Mouse (Mus musculus): ENCODE data around the gene Itga9.
A peak's percentile ranks its signal among the peaks of the same experiment; 100 is the strongest.

Gene Itga9

DNA sequence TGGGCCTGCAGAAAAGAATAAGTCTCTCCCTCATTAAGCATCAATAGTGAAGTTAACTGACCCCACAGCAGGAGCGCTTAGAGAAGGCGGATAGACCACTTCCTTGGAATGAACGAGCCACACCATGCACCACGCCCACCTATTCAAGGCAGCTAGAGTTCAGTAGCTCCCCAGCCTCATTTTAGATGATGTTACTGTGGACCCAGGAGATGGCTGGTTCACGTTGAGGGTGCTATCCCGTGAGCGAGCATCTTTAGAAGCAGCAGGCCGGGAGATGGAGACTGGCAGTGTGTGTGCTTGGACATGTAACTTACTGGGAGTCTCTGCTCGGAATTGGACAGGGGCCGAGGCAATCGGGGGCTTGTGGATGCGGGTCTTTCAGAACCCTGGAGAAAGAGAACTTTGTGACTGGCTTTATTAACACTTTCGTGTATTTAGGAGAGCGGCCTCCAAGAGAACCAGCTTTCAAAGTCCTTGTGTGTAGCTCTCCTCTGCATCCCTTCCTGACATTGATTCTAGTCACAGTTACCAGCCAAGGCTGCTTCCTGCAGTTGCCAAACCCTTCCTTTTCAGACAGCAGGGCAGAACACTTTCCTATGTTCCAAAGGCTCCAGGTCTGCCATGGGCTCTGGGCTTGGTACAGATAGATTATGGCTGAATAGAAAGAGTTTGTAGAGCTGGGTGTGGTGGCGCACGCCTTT, 1.4 kb downstream of the Itga9 start:
- DNase-seq = no peak

DNA sequence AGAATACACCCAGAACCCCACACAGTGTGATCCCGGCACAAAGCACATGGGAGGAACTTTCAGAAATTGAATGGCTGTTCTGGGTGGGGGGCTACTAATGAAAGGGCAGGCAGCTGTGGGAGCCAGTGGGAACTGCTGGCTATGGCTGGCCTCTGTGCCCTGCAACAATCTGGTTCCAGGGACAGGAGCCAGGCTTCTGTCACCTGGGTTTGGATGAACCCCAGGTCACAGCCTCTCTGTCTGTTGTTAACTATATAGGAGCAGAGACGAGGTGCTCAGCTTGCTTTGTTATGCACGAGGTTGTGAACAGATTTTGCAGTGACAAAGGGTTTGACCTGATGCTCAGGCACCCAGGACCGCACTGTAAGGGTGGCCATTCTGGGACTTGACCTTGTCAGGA, 2.1 kb downstream of the Itga9 start:
- no peak for DNase-seq

DNA sequence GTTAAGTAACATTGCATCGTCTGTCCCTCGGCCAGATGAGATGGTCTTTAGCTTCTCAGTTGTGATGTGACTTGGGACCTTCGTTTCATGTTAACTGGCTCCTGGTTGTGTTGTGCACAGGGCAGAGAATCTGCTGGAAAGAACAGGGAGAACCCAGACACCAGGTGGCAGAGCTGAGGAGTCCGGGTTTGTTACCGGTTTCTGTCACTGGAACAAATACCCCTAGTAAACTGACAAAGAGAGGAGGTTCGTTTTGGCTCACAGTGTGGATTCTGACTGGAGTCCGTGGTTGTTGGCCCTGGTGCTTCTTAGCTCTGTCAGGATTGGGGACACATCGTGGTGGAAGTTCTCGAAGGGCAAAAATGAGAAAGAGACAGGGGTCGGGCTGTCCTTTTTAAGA, 3.6 kb downstream of the Itga9 start:
- DNase-seq = no peak

DNA sequence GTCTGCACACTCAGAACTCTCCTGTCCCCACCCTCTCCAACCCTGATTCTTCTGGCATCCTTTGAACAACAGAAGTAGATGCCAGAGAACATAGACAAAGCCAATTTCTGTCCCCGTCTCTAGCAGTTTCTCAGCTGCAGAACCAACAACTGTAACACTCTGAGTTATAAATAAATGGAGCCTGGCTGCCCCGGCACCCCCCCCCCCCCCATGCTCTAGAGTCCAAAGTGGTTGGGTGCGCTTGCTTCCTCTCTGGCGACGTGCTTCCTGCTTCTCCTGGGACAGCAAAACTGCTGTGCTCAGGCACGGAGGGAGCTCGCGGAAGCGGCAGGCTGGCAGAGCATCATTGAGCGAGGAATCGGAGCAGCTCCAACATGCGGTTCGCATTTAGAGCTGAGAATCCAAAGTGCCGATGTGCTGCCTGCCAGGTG, 4.6 kb downstream of the Itga9 start:
- DNase-seq = peak in 1 of 2 experiments; percentile 15

DNA sequence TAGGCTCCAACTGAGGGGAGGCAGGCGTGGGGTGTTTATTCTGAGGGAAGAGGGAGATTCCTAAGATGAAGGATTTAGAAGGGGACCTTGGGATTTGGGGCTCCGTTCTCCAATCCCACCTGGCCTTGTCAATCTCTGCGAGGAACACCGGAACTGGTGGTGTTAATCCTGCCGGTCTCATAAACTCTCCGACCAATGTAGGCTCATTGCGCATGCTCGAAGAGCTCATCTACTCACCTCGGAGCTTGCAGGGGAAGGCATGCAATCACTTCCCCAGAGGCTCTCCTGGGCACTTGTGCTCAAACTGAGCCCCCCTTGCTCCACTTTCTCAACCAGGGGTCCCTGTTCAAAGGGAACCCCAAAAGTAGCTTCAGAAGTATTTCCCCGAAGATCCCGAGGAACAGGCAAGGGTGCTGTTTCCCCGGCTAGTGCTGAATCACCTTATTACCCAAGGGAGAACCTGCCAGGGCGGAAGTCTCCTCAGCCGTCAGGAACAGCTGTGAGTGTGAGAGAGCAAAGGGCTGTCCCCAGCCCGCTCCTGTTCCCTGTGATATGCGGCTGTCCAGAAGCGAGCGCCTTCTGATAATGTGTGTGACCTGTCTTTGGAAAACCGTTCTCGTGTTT, 5.6 kb downstream of the Itga9 start:
- peak in 1 of 2 experiments; percentile 18 for DNase-seq

DNA sequence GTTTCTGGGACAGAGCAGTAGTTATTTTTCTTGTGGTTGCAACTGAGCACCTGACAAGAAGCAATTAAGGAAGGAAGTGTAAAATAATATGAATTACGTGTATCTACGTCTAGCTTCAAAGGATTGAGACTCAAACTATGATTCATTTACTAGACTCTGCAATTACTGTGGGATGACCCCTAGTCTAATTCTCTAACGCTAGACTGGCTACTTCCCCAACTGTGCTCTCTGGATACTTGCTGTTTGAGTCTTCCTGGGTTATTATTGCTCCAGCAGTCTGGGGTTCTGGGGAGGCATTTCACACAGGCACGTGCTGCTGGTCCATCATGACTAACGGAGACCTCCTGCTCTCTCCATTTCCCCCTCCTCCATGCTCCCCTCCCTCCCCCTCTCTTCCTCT, 10.7 kb downstream of the Itga9 start:
- no peak for DNase-seq

DNA sequence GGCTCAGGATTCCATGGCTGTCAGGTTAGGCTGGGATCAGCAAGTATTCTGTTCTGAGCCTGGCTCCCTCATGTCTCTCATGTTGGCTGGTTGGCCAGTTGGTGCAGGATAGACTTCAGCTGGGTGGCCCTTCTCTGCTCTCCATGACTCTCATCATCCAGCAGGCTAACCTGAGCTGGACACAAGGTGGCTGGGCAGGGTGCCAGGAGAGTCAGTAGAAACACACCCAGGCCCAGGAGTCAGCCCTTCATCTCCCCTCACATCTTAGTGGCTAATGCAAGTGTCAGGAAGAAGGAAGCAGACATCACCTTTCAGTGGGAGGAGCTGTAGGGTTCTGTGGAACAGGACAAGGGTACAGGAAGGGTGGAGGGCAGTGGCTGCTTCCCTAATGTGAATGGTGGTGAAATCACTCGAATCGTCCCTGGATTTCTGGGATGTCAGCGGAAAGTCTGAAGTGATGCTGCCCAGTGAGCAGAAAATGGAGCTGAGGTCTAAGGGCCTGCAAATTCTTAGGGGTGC, 12.3 kb downstream of the Itga9 start:
- DNase-seq = no peak

DNA sequence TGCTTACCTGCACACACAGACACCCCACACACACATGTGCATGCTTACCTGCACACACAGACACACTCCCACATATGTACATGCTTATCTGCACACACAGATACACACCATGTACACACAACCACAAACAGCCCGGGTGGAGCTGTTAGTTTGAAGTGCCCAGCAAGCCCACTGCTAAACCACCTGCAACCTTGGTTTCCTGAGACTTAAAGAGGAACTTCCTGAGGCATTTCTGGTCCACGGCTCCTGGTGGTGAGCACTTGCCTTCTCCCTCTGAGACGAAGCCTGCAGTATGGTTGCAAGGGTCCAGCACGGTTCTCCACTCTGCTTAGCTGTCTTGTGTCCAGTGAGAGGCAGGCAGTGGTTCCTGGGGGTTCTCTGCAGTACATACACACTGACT, 14.3 kb downstream of the Itga9 start:
- DNase-seq = no peak

DNA sequence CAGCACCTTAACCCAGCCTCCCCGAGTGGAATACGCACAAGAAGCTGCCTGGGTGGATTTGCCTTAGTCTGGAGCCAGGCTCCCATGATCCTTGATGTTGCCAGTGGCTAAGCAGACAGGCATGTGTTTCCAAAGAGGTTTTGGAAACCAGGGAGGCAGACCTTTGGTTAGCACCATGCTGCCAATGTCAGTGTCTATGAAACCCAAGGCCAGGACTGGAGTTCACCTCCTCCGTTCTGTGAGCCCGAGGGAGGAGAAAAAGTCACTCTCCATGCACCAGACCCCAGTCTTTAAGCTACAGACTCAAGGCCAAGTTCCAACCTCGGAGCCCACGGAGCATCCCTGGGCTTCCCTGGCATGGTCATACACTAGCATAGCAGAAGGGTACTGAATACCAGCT, 15.2 kb downstream of the Itga9 start:
- no peak for DNase-seq

DNA sequence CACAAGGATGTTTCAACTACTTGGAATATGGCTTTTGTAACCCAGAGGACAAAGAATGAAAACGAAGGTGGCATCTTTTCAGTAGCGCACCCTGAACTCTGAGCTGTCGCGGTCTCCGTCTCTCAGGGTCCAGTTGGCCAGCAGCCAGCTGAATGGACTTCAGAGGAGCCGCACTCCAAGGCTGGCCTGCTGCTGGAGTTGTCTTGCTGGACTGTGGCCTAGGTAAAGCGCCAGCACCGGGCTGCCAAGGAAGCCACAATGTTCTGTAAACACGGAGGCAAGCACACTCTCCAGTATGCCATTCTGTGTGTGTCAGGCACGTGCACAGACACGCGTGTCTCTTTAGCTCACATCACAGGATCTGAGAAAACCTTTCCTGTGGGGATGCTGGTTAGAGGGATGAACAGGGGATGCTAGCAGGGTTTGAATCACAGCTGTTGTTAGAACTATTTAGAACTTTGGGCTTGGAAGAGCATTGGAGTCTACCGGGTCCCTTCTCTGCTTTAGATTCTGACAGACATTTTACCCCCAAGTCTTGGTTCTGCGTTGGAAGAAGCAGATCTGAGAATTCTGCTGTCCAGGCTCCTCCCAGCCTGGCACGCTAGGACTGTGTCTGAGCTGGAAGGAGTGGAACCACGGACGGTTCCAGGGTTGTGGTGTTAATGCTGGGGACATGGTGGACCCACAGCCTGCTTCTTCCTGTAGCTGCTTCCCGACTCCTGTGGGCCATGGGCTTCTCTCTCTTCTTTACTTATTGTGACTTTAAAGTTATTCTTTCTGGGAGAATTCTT, 16.1 kb downstream of the Itga9 start:
- DNase-seq = no peak

DNA sequence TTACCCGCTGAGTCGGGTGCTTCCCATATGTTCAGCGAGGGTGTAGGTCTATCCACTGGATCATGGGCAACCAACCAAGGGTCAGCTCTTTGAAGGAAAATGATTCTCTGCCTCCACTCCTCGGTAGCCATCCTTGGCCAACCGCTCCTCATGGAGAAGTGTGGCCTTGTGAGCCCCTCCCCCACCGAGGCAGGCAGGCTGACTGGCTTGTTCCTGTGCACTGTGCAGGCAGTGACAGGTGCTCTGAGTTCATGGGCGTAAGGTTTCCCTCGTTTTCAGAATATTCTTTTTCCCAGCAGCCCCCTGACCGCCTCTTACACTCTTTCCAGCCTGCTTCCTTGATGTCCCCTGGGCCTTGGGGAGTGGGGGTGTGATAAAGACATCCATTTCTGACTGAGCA, 17.0 kb downstream of the Itga9 start:
- no peak for DNase-seq

DNA sequence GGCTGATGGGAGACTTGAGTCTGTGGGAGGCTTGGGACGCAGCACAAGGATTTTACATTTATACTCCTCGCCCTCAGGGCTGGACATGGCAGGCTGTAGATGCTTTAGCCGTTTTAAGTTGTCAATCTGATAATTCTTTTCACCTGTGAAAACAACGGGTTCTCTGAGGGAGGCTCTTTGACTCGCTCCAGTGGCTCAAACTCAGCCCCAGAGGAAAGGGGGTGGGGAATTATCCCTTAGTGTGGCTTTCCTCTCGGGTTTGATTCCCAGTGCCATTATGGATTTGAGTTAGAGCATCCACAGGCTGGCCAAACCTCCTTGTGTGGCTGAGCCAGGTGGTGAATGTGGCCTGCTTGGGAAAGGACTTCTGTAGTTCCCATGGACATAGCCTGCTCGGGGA, 17.7 kb downstream of the Itga9 start:
- no peak for DNase-seq

DNA sequence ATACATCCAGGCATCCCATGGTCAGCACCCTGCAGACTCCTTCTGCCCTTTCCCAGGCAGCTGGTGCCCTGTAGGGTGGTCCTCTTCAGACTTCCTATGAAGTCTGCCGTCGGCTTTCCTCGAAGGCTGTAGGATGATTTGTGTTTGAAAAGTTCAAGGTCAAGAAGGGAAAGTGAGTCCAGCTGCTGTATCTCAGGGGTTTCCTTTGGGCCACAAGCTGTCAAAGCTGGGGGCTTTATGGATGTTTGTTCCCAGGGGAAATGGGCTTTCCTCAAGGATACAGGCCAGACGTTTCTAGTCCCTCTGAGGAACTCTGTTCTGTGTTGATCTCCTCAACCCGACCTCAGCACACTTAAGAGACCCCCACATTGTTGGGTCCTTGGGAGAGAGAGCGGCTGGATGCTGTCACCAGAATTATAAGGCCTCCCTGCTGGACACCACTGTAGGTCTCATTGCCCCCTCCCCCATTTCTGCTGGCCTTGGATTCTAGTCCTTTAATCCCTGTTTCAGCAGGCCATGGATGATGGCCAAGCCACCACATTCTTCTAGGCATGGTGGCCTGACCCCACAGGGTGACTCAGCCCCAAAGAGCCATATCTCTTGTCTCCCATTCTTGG, 23.4 kb downstream of the Itga9 start:
- DNase-seq = no peak

DNA sequence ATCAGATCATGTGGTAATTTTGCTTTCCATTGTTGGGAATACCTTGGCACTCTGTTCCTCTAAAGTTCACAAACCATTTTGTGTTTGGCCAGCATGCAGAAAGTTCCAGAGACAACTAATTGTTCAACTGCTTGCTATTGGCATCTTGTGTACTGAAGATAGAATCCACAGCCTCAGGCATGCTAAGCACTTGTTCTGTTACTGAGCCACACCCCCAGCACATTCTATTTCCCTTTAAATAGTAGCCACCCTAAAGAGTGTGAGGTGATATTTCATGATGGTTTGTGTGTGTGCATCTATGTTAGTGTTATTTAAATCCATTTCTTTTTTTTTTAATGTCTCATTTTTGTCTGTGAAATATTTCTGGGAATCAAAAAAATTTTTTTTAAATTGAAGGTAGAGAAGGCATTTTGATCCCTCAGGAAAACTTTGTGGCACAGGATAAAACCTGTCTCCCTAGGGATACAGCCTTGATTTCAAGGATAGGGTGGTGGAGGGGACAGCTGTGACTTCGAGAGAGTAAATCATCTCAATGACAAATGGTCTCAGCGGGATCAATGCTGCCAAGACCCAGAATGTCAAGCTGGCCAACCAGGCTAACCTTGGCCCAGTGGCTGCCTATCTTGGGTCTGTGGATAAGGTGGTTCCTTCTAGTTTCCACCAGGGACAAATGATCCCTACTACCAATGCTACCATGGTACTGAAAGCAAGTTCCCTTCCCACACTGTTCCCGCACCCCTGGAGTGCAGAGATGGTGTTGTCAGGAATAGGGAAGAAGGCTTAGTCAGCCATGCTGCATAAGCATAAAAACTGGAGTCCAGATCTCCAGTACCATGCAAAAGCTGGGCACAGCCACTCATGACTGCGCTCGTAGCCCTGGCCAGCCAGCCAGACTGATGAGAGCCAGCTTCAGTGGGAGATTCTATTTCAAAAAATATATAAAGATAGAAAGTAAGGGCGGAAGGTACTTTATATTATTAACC, 25.6 kb downstream of the Itga9 start:
- DNase-seq = no peak

DNA sequence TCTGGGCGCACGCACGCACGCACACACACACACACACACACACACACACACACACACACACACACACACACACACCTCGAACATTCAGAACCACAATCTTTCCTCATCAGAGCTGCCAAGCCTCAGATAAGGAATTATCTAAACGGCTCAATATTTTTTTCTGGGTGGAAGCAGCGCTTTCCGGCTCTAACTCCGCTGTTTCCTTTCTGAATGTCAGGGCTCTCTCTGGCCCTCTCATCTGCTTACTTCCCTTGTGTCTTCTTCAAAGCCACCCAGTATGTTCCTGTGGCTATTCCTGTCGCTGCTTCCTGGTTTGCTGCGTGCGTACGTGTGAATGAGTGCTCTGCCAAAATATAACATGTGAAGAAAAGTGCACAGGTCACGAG, 26.3 kb downstream of the Itga9 start:
- DNase-seq = no peak

DNA sequence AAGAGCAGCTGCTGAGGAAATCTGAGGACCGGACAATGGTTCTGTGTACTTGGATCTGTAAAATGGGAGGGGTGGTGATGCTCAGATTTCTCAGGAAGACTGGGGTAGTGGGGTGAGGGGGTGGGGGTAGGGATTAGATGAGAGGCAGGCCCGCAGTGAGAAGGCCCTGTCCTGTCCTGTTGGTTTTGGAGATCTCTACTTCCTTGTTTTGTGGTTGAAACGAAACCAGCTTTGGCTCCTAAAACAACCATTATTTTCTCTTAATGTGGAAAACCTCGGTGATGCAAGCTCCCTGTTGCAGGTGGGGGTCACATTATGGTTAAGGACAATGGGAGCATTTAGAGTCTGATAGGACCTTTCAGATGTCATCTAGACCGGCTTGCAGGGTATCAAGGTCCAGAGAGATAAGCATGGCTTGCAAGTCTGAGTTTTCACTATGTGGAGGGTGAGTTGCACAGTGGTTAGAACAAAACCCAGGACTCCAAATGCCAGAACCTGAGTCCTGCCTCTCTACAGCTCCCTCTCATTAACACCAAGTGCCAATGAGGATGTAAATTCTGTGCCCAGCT, 32.2 kb downstream of the Itga9 start:
- DNase-seq = no peak

DNA sequence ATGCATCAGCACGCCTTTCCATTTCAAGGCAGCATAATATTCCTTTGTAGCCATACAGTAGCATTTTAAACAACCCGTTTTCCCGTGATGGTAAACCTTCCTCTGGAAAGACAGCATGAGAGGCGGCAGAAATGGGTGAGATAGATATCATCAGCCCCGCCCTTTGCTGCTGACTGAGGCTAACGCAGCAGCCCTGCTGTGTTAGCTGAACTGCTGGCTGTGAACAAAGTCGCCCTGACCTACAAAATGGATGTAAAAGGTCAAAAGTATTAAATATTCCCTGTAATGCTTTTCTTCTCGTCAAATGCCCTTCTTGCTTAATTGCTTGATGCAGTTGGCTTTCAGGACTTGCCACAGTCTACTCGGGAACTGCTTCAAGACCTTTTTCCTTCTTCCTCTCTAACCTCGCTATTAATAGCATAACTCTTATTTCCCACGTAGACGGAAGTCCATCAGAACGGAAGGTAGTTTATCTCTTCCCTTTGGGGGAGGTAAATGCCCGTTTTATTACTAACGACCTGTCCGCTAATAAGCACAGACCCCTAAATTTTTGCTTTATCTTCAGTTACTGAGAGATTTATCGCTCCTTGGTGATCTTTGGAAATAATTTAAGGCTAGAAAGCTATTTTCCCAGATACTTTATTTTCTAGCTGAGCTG, 39.3 kb downstream of the Itga9 start:
- DNase-seq = no peak

DNA sequence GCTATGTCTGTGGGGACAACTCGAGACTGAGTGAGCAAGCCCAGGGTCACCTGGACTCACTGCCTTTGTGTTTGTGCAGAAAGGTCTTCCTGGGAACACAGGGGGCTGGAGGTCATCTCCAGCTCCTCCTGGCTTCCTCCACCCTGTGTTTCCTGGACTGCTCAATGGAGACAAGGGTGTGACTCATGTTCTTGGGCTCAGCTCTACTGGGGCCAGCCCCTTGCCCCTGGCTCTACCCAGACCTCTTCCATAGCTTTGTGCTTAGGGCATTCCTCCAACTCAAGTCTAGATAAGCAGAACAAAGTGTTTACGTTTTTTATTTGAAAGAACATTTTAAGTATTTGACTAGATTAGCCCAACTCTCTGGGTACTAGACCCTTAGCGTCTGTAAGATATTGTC, 41.0 kb downstream of the Itga9 start:
- DNase-seq = no peak

DNA sequence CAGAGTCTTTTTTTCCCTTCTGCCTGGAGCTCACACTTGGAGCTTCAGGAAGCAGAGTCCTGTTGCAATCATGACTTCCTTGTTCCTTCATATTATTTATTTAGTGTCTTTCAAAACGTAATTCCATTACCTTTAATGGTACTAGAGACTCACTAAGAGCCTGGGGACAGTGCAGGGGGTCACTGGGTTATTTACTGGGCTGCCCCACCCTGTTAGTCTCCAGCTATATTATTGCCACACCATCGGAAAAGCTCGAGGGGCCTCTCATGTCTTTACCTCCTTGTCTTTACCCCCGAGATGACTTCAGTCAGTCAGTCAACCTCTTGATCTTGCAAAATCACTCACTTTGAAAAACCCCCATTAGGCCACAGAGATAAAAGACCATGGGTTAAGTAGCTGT, 44.5 kb downstream of the Itga9 start:
- no peak for DNase-seq

DNA sequence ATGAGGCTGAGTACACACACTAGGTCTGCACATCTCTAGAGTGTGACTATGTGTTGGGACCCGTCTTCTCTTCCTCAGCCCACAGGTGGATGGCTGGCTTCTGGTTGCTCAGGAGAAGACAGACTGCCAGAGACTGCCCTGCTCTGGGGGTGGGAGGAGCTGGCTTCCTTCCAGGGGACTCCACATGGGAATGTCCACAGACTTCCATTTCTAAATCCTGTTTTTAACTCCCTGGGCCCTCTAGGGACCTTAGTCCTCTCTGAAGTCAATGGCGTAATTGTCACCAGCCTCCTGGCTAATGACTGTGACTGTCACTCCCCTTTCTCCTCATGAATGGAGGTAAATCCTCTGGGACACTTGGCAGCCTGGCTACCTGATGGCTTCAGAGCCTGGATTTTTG, 45.4 kb downstream of the Itga9 start:
- DNase-seq = no peak

DNA sequence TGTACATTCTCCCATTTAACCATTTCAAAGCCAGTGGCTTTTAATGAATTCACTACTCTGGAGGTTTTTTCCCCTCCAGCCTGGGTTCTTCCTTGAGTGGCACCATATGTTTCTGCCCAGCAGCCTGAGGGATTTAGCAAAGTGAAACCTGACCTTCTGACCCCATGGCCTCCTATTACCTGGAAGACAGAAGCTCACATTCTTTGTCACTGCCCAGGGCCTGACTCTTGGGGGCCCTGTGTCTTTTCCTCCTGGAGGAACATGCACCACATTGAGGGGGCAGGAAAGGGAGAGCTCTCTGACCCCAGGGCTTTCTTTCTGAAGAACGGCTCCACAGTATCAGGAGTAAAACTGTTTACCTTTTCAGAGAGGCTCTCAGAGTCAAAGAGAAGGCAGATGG, 46.9 kb downstream of the Itga9 start:
- DNase-seq = no peak

Data from spleen, adult 18-20 months (tissue).